Mouse (Mus musculus) liver, embryonic 14.5 days (tissue): ENCODE measurements around the gene Rassf4. TPM values are rescaled to one million over a fixed set of nuclear protein-coding genes. Genes with fewer than 3 reads are reported as not detected.
A peak's percentile ranks its signal among the peaks of the same experiment; 100 is the strongest.

Experiments
- ATAC-seq: fragments of 200-750 bp; cut with Nextera tagmentation; 2 replicates; pipeline ENCODE4 v1.8.0; 2017; ENCODE audit warnings: moderate number of reproducible peaks, mild to moderate bottlenecking, moderate library complexity; ENCODE audit not compliant: insufficient read depth
- DNase-seq, 3 experiments: peaks; one replicate each; pipeline ENCODE4 v3.0.0-alpha.2; 2012 to 2013; ENCODE audit warnings: low read depth in 3 of 3, low spot score in 3 of 3
- H3K27ac ChIP-seq: fragments of 300-500 bp; sonication (generic); 2 replicates; pipeline ENCODE4 v1.5.1; 2014; ENCODE audit warnings: moderate library complexity, mild to moderate bottlenecking, control low read depth, inconsistent platforms
- H3K27me3 ChIP-seq: fragments of 300-500 bp; sonication (generic); 2 replicates; pipeline ENCODE4 v1.6.1; 2014; ENCODE audit warnings: mild to moderate bottlenecking, low read length, moderate library complexity; ENCODE audit not compliant: control insufficient read depth, insufficient read depth
- H3K36me3 ChIP-seq: fragments of 300-500 bp; sonication (generic); replicated peaks from 2 replicates; pipeline ENCODE4 v1.6.1; 2014; ENCODE audit warnings: low read depth; ENCODE audit not compliant: control insufficient read depth, insufficient read depth
- H3K4me1 ChIP-seq, 2 experiments: fragments of 200-500 bp in 1 of 2; fragments of 300-500 bp in 1 of 2; sonication (generic) in 1 of 2; replicated peaks; 2 replicates each; pipeline ENCODE4 v1.6.1; 2012 to 2014; ENCODE audit warnings: antibody characterized with exemption in 1 of 2, inconsistent platforms in 1 of 2, low read length in 1 of 2; ENCODE audit not compliant: control insufficient read depth in 2 of 2, insufficient read depth in 2 of 2
- H3K4me2 ChIP-seq: fragments of 300-500 bp; sonication (generic); 2 replicates; pipeline ENCODE4 v1.6.1; 2014; ENCODE audit warnings: low read depth, mild to moderate bottlenecking, control low read depth, moderate library complexity
- H3K4me3 ChIP-seq, 2 experiments: fragments of 200-500 bp in 1 of 2; fragments of 300-500 bp in 1 of 2; sonication (generic) in 1 of 2; 2 replicates each; pipeline ENCODE4 v1.5.1; 2012 to 2014; ENCODE audit warnings: low read depth in 2 of 2, low read length in 2 of 2, mild to moderate bottlenecking in 2 of 2, control low read depth in 1 of 2, inconsistent platforms in 1 of 2, moderate library complexity in 1 of 2; ENCODE audit not compliant: insufficient read depth in 1 of 2
- H3K9ac ChIP-seq: fragments of 300-500 bp; sonication (generic); replicated peaks from 2 replicates; pipeline ENCODE4 v1.6.1; 2014; ENCODE audit warnings: mild to moderate bottlenecking, control low read depth, moderate library complexity
- H3K9me3 ChIP-seq: fragments of 300-500 bp; sonication (generic); 2 replicates; pipeline ENCODE4 v1.6.1; 2016; ENCODE audit warnings: low read length, mixed read lengths; ENCODE audit not compliant: control insufficient read depth
- CTCF ChIP-seq: IDR thresholded peaks from 2 replicates; pipeline ENCODE4 v1.5.1; 2016; ENCODE audit warnings: antibody characterized with exemption, low read depth, control low read depth
- EP300 ChIP-seq: IDR thresholded peaks from 2 replicates; pipeline ENCODE4 v1.6.1; 2016; ENCODE audit warnings: antibody characterized with exemption, low read depth
- WGBS: fragments of 180-500 bp; shearing (Covaris S2); extraction: QIAGEN DNeasy Blood & Tissue Kit; methylation state at CpG from one replicate; pipeline ENCODE4 v1.1.7; 2014; ENCODE audit not compliant: insufficient replicate concordance; 5-methylcytosine and 5-hydroxymethylcytosine counted together
- polyA plus RNA-seq, 2 experiments: library from polyadenylated mRNA; depleted of rRNA in 1 of 2; stranded (reverse) in 1 of 2; unstranded in 1 of 2; fragments of >200 nt; fragmentation: Nextera tagmentation in 1 of 2; extraction: Ambion mirVana in 1 of 2; gene quantifications; 2 replicates each; pipeline versions ENCODE4 v1.2.1 to v1.2.3; 2012 to 2014

Rassf4 gene
- polyA plus RNA-seq, 2 experiments = 1.9 to 6.7 TPM

DNA sequence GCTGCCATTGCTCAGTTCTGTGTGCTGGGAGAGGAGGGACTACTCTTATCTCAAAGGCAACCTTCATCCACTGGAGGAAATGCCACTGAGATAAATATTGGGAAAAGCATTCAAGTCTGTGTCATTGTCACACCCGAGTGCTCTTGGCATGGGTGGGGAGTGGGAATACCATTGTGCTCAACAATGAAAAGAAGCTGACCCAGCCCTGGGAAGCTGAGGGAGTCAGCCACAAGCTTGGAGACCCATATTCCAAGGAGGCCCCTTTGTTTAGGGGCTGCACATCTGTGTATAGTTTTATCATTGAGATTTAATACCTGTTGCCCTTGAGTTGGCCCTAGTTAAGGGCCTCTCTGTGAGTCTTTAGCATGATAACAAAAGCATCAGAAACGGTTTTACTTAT is 34.1 kb downstream of the Rassf4 start:
- Histone ChIP-seq H3K36me3 (no peaks in the 10 kb centered on the region), H3K4me3 (no peak overlapping the region), H3K4me2 (no peak overlapping the region), H3K9ac (no peak overlapping the region), H3K27me3 (no peaks in the 10 kb centered on the region), H3K4me1 (peaks cover 0 to 23% of the 10 kb centered on the region in 2 experiments; a peak in 2 of 4 replicates), H3K27ac (no peak overlapping the region), H3K9me3 (no peaks in the 10 kb centered on the region)
- ATAC-seq (no peak), DNase-seq (no peak)
- WGBS = 16% methylated on average over 2 of the region's 2 CpGs
- TF ChIP-seq CTCF (no peak), EP300 (no peak)

DNA sequence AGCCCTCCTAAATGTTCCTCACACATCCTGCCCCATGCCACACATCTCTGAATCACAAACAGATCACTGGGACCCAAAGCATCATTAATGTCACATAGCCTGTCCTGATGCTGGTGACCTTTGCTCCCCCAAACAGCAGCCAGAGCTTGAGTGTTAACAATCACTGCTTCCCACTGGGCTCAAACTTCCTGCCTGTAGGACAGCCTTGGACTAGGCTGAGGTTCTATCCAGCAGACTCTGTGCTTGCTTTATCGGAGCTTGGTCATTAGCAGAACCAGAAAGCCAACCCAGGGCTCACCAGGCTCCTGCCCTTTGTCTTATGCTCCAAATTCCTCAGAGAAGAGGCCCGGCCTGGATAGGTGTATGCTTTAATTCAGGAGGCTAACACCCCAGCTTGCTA is 34.9 kb downstream of the Rassf4 start:
- Histone ChIP-seq H3K9me3 (no peaks in the 10 kb centered on the region), H3K27me3 (no peaks in the 10 kb centered on the region), H3K36me3 (no peaks in the 10 kb centered on the region), H3K4me1 (peaks cover 0 to 23% of the 10 kb centered on the region in 2 experiments; a peak in 2 of 4 replicates), H3K27ac (no peak overlapping the region), H3K9ac (no peak overlapping the region), H3K4me2 (no peak overlapping the region), H3K4me3 (no peak overlapping the region)
- TF ChIP-seq CTCF (no peak), EP300 (no peak)
- DNase-seq (no peak), ATAC-seq (no peak)
- WGBS = 58% methylated on average over 2 of the region's 2 CpGs

GRCm38 (mm10) chr6:116637496-116637895 is 36.3 kb downstream of the Rassf4 start:
- no peaks in the 10 kb centered on the region for H3K9me3 ChIP-seq
- no peak for TF ChIP-seq CTCF
- no peak for TF ChIP-seq EP300
- ATAC-seq (no peak), DNase-seq (no peak)
- H3K4me2 ChIP-seq = no peak overlapping the region
- no peaks in the 10 kb centered on the region for H3K27me3 ChIP-seq
- no peak overlapping the region for H3K4me3 ChIP-seq
- 56% methylated on average over 5 of the region's 5 CpGs for WGBS
- H3K27ac ChIP-seq = no peak overlapping the region
- H3K9ac ChIP-seq = no peak overlapping the region
- H3K4me1 ChIP-seq = peaks cover 0 to 23% of the 10 kb centered on the region in 2 experiments; a peak in 2 of 4 replicates
- H3K36me3 ChIP-seq = no peaks in the 10 kb centered on the region

DNA sequence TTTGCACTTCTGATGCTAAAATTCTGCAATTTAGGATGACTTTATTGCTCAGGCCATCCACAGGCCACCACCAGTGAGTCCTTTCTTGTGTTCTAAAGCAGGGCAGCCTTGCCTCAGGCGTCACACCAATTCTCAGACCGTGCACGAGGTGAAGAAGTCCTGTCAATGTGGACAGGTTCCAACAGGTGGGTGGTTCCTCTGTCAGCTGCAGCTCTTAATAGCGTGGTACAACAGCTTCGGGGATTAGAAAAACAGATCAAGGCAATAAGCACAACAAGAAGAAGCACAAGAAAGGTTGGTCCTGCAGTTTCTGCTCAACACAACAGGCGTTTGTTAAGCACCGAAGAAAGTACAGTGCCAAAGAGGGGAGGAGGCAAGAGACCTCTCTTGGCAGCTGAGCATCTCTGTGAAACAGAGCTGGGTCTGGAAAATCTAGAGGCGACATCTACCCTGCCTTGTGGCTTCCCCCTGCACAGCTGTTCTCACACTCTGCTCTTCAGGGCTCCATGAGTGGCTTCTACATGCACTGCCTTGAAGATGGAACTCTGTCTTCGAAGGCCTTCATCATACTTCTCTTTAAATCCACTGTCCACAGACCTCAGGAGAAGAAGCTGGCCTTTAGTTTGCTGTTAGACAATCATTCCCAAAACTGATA is 37.0 kb downstream of the Rassf4 start:
- no peak overlapping the region for H3K4me2 ChIP-seq
- no peak for ATAC-seq
- TF ChIP-seq EP300 = no peak
- TF ChIP-seq CTCF = no peak
- H3K27me3 ChIP-seq = no peaks in the 10 kb centered on the region
- no peak overlapping the region for H3K4me3 ChIP-seq
- DNase-seq = no peak
- no peak overlapping the region for H3K27ac ChIP-seq
- H3K36me3 ChIP-seq = no peaks in the 10 kb centered on the region
- no peaks in the 10 kb centered on the region for H3K9me3 ChIP-seq
- no peak overlapping the region for H3K9ac ChIP-seq
- WGBS = 61% methylated on average over 9 of the region's 9 CpGs
- peaks cover 0 to 23% of the 10 kb centered on the region in 2 experiments; a peak in 2 of 4 replicates for H3K4me1 ChIP-seq

DNA sequence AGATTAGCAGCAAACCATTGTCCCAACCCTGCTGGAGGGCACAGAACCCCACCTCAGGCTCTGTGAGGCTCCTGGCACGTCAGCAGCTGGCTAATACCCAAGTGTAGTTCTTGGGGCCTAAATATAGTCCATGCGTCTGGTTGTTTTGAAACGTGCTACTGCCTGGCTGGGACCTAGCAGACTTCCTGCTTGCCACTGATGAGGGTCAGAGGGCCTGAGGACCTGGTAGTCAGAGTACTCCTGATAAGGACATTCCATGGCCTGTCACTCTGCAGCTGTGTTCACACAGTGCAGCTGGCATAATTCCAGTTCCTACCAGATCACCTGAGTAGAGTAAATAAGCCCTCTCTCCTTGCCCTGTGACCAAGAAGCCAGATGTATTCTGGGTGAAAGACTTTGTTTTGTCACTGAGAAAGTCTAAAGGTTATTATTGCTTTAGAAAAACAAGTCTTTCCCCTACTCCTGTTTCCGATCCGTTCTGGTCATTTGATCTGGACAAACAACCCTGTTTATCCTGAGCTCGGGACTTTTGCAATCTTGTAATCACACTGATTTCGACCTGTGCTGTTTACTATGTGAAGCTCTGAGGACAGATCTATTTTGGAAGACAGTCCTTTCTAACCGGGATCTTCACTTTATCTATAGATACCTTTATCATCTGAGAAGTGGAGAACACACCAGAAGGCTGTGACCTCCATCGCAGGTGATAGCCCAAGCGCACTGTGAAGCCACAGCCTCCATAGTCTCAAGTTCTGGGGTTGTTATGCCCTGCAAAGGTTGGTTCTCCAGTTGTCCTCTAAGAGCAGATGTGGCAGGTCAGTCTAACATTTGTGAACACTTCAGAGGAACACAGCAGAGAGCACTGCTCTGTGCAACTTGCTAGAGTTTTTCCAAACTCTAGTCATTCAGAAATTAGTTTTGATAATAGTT is 38.2 kb downstream of the Rassf4 start:
- Histone ChIP-seq H3K9ac (no peak overlapping the region), H3K4me3 (no peak overlapping the region), H3K4me1 (peaks cover 0 to 23% of the 10 kb centered on the region in 2 experiments; a peak in 2 of 4 replicates), H3K9me3 (no peaks in the 10 kb centered on the region), H3K36me3 (no peaks in the 10 kb centered on the region), H3K27me3 (no peaks in the 10 kb centered on the region), H3K4me2 (no peak overlapping the region), H3K27ac (peak overlapping the region; percentile 52)
- TF ChIP-seq EP300 (no peak; the same call in 1 of the 2 replicates), CTCF (no peak)
- peak; percentile 80 for ATAC-seq
- WGBS = 28% methylated on average over 10 of the region's 10 CpGs
- DNase-seq = no peak
